Mouse (Mus musculus) thymus, adult 2 months (tissue): ENCODE results near the gene Aven.

Experiments used
- CTCF ChIP-seq: fragments of 200-500 bp; IDR thresholded peaks from 2 replicates; pipeline ENCODE4 v1.5.1; 2012; ENCODE audit warnings: mild to moderate bottlenecking, control low read depth, low read length, moderate library complexity, borderline replicate concordance; ENCODE audit not compliant: control insufficient read depth, poor library complexity, insufficient read depth; ENCODE audit errors: extremely low read depth
- POLR2A ChIP-seq: fragments of 200-500 bp; IDR thresholded peaks from 2 replicates; pipeline ENCODE4 v1.6.1; 2012; ENCODE audit warnings: mild to moderate bottlenecking, low read length, control low read depth, moderate library complexity; ENCODE audit not compliant: control insufficient read depth, poor library complexity, insufficient read depth; ENCODE audit errors: extremely low read depth

DNA sequence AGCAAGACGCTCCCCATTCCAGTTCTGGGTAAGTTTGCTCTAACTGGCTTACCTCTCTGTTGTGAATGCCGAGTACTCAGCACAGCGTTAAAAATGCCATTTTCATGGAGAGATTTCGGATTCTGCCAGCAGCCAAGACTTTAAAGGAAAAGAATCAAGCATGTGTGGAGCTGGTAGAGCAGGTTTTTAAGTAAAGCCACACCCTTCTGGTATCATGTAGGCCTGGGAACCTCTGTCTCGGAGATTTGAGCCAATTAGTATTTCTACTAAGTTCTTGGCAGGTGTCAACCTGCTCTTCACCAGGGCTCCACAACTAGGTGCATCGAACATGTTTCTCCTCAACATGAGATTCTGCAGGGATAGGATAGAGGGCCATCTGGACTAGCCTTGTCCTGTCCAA, 16.2 kb upstream of the Aven start:
- TF ChIP-seq POLR2A (no peak), CTCF (no peak)
